In genomic region chr13:51201985-51202843, GRCm38 (mm10) we compare ENCODE assay signal across 8 mouse cellular contexts. TPM values are rescaled to one million over a fixed set of nuclear protein-coding genes. Genes with fewer than 3 reads are reported as not detected.
DNase-seq lines count a peak whose midpoint lies in the region; ATAC-seq and TF ChIP-seq lines count a peak whose summit lies in the region.
"Not testable (repeated sequence)": the region's sequence is repeated elsewhere in the genome, so short reads cannot be mapped to it uniquely, and the experiment has no call there.

No protein-coding gene starts in this region.

- DNase-seq in forebrain, postnatal 0 days; hindbrain, embryonic 11.5 days (ENCODE audit: low spot score); liver, embryonic 13.5 days: not testable (repeated sequence)
- DNase-seq in midbrain, embryonic 11.5 days (ENCODE audit: low spot score, missing footprints): peak; percentile 81

- H3K9ac ChIP-seq in ES-Bruce4 (ENCODE audit: low read depth, poor library complexity, severe bottlenecking): peak overlapping the region; percentile 15; the same call in 1 of the 2 replicates
- H3K9ac ChIP-seq in embryonic facial prominence, embryonic 13.5 days: peak overlapping the region; percentile 40; the same call in 1 of the 2 replicates
- 0 out of 2 replicates have a peak overlapping the region, but pooled peaks have one; percentile 18 for H3K9ac ChIP-seq in forebrain, postnatal 0 days
- H3K9ac ChIP-seq in hindbrain, embryonic 11.5 days (ENCODE audit: low read depth, low read length); kidney, embryonic 16.5 days (replicated peaks; ENCODE audit: low read length); liver, embryonic 13.5 days; midbrain, embryonic 11.5 days (ENCODE audit: low read length): not testable (repeated sequence)

- TF ChIP-seq CTCF in ES-Bruce4 (IDR thresholded peaks at IDR 0.05; ENCODE audit: low read depth, low read length); olfactory bulb, adult 2 months (IDR thresholded peaks at IDR 0.05; ENCODE audit: insufficient read depth, low read depth, low read length): not testable (repeated sequence)
- TF ChIP-seq CTCF in forebrain, postnatal 0 days (IDR thresholded peaks at IDR 0.05; ENCODE audit: low read depth): peak; percentile 20; the same call in 1 of the 2 replicates

- H3K9me3 ChIP-seq in ES-Bruce4 (replicated peaks; ENCODE audit: control insufficient read depth, insufficient read depth, low read length, poor library complexity, severe bottlenecking); embryonic facial prominence, embryonic 13.5 days; forebrain, postnatal 0 days (ENCODE audit: low read length); hindbrain, embryonic 11.5 days (ENCODE audit: control insufficient read depth, low read length); kidney, embryonic 16.5 days (ENCODE audit: low read length); liver, embryonic 13.5 days (replicated peaks); midbrain, embryonic 11.5 days (ENCODE audit: control insufficient read depth, low read length): not testable (repeated sequence)

- not testable (repeated sequence) for H3K36me3 ChIP-seq in ES-Bruce4 (ENCODE audit: control insufficient read depth, insufficient read depth, low read length, poor library complexity, severe bottlenecking); embryonic facial prominence, embryonic 13.5 days; forebrain, postnatal 0 days (ENCODE audit: insufficient read depth); hindbrain, embryonic 11.5 days (ENCODE audit: control insufficient read depth, insufficient read depth, low read length); kidney, embryonic 16.5 days (ENCODE audit: insufficient read depth, low read length); liver, embryonic 13.5 days; midbrain, embryonic 11.5 days (ENCODE audit: control insufficient read depth, insufficient read depth, low read length)

- peak overlapping the region; percentile 56 for H3K4me2 ChIP-seq in embryonic facial prominence, embryonic 13.5 days
- peak overlapping the region; percentile 47 for H3K4me2 ChIP-seq in forebrain, postnatal 0 days (ENCODE audit: low read depth)
- H3K4me2 ChIP-seq in hindbrain, embryonic 11.5 days (replicated peaks; ENCODE audit: low read depth, low read length): peak overlapping the region; percentile 42
- H3K4me2 ChIP-seq in kidney, embryonic 16.5 days (replicated peaks; ENCODE audit: low read depth, low read length): peak overlapping the region; percentile 58
- peak overlapping the region; percentile 46 for H3K4me2 ChIP-seq in liver, embryonic 13.5 days
- H3K4me2 ChIP-seq in midbrain, embryonic 11.5 days: peak overlapping the region; percentile 41

- not testable (repeated sequence) for H3K27ac ChIP-seq in ES-Bruce4 (ENCODE audit: insufficient read depth, low read length); embryonic facial prominence, embryonic 13.5 days; forebrain, postnatal 0 days (ENCODE audit: low read depth, low read length); hindbrain, embryonic 11.5 days (ENCODE audit: low read depth, low read length); kidney, embryonic 16.5 days (ENCODE audit: low read length); liver, embryonic 13.5 days; midbrain, embryonic 11.5 days (ENCODE audit: low read depth, low read length); olfactory bulb, adult 2 months (ENCODE audit: insufficient read depth, low read depth, low read length)

- TF ChIP-seq POLR2A in ES-Bruce4 (IDR thresholded peaks at IDR 0.05; ENCODE audit: insufficient read depth, low read length); olfactory bulb, adult 2 months (IDR thresholded peaks at IDR 0.05; ENCODE audit: insufficient read depth, low read depth, low read length): not testable (repeated sequence)

- peak overlapping the region; percentile 23; the same call in 1 of the 2 replicates for H3K4me3 ChIP-seq in ES-Bruce4 (ENCODE audit: low read depth, low read length)
- H3K4me3 ChIP-seq in embryonic facial prominence, embryonic 13.5 days: peak overlapping the region; percentile 33
- H3K4me3 ChIP-seq in forebrain, postnatal 0 days (ENCODE audit: low read depth, low read length): peak overlapping the region; percentile 28
- not testable (repeated sequence) for H3K4me3 ChIP-seq in hindbrain, embryonic 11.5 days (ENCODE audit: low read depth, low read length)
- H3K4me3 ChIP-seq in kidney, embryonic 16.5 days (ENCODE audit: low read length): peak overlapping the region; percentile 35
- H3K4me3 ChIP-seq in liver, embryonic 13.5 days (replicated peaks): 0 out of 2 replicates have a peak overlapping the region, but pooled peaks have one; percentile 19
- 0 out of 2 replicates have a peak overlapping the region, but pooled peaks have one; percentile 16 for H3K4me3 ChIP-seq in midbrain, embryonic 11.5 days (ENCODE audit: low read depth, low read length)
- peak overlapping the region; percentile 42 for H3K4me3 ChIP-seq in olfactory bulb, adult 2 months (ENCODE audit: insufficient read depth, low read depth, low read length)

- TF ChIP-seq EP300 in ES-Bruce4 (IDR thresholded peaks at IDR 0.05; ENCODE audit: insufficient read depth, low read depth, low read length): not testable (repeated sequence)

- not testable (repeated sequence) for ATAC-seq in embryonic facial prominence, embryonic 13.5 days (ENCODE audit: insufficient number of reproducible peaks, insufficient read depth, low FRiP score, low TSS enrichment, low read depth); kidney, embryonic 16.5 days (ENCODE audit: low FRiP score, low TSS enrichment)
- ATAC-seq in forebrain, postnatal 0 days: peak; percentile 48
- ATAC-seq in hindbrain, embryonic 11.5 days (ENCODE audit: low FRiP score): peak; percentile 56; the same call in 1 of the 2 replicates
- ATAC-seq in liver, embryonic 13.5 days (ENCODE audit: low read depth): peak; percentile 91
- ATAC-seq in midbrain, embryonic 11.5 days (ENCODE audit: low FRiP score): peak; percentile 75

- not testable (repeated sequence) for H3K27me3 ChIP-seq in ES-Bruce4 (ENCODE audit: control insufficient read depth, insufficient read depth, low read length, poor library complexity, severe bottlenecking); embryonic facial prominence, embryonic 13.5 days; forebrain, postnatal 0 days (ENCODE audit: insufficient read depth, low read length); hindbrain, embryonic 11.5 days (ENCODE audit: control insufficient read depth, insufficient read depth, low read length); liver, embryonic 13.5 days; midbrain, embryonic 11.5 days (ENCODE audit: control insufficient read depth, insufficient read depth, low read length)
- H3K27me3 ChIP-seq in kidney, embryonic 16.5 days (ENCODE audit: insufficient read depth, low read length): peaks cover 11% of the 10 kb centered on the region; the same call in 1 of the 2 replicates

- 51% methylated on average over 29 of the region's 36 CpGs for WGBS in embryonic facial prominence, embryonic 13.5 days
- 41% methylated on average over 26 of the region's 36 CpGs for WGBS in forebrain, postnatal 0 days
- 59% methylated on average over 22 of the region's 36 CpGs for WGBS in hindbrain, embryonic 11.5 days
- WGBS in kidney, embryonic 16.5 days: 52% methylated on average over 25 of the region's 36 CpGs
- 31% methylated on average over 35 of the region's 36 CpGs for WGBS in liver, embryonic 13.5 days (ENCODE audit: insufficient replicate concordance)
- 61% methylated on average over 21 of the region's 36 CpGs for WGBS in midbrain, embryonic 11.5 days
- 49% methylated on average over 36 of the region's 36 CpGs for WGBS in olfactory bulb, adult 2 months

- not testable (repeated sequence) for H3K4me1 ChIP-seq in ES-Bruce4 (ENCODE audit: control insufficient read depth, insufficient read depth, low read length); forebrain, postnatal 0 days (ENCODE audit: insufficient read depth); hindbrain, embryonic 11.5 days (replicated peaks; ENCODE audit: control insufficient read depth, insufficient read depth, low read length); liver, embryonic 13.5 days (replicated peaks); midbrain, embryonic 11.5 days (ENCODE audit: control insufficient read depth, insufficient read depth, low read length); olfactory bulb, adult 2 months (ENCODE audit: control insufficient read depth, insufficient read depth, low read length)
- peaks cover 14% of the 10 kb centered on the region for H3K4me1 ChIP-seq in embryonic facial prominence, embryonic 13.5 days
- peaks cover 11% of the 10 kb centered on the region for H3K4me1 ChIP-seq in kidney, embryonic 16.5 days (ENCODE audit: insufficient read depth, low read length)

RNA-seq across cellular contexts. Expression of gene Nxnl2, which starts 31.4 kb away (rescaled TPM):
- 2.4 and 2.6 TPM in 2 replicates for polyA plus RNA-seq in ES-Bruce4 (2011; ENCODE audit: insufficient read depth, insufficient read length, low read depth, missing spikeins)
- polyA plus RNA-seq in embryonic facial prominence, embryonic 13.5 days (2015; fragmentation: Nextera tagmentation; extraction: Ambion mirVana): 5.8 and 6.0 TPM in 2 replicates
- total RNA-seq in forebrain, postnatal 0 days (2014; rRNA removed): 2.1 and 3.1 TPM in 2 replicates
- polyA plus RNA-seq in forebrain, postnatal 0 days (2015; fragmentation: Nextera tagmentation; extraction: Ambion mirVana): 5.3 and 6.5 TPM in 2 replicates
- 0.39 and 0.43 TPM in 2 replicates for polyA plus RNA-seq in hindbrain, embryonic 11.5 days (2014; fragmentation: Nextera tagmentation; extraction: Ambion mirVana)
- 1.1 and 1.2 TPM in 2 replicates for polyA plus RNA-seq in kidney, embryonic 16.5 days (2015; fragmentation: Nextera tagmentation; extraction: Ambion mirVana)
- polyA plus RNA-seq in liver, embryonic 13.5 days (2015; fragmentation: Nextera tagmentation; extraction: Ambion mirVana): 0.13 TPM in 1 of 2 replicates, not detected in the other
- polyA plus RNA-seq in midbrain, embryonic 11.5 days (2014; fragmentation: Nextera tagmentation; extraction: Ambion mirVana): 0.29 and 0.51 TPM in 2 replicates
- not detected in 2 replicates for polyA plus RNA-seq in olfactory bulb, adult 2 months (2012; ENCODE audit: insufficient read depth, insufficient read length, low replicate concordance, missing spikeins)
